20 mouse cellular contexts compared by ENCODE assay signal in the genomic region with DNA sequence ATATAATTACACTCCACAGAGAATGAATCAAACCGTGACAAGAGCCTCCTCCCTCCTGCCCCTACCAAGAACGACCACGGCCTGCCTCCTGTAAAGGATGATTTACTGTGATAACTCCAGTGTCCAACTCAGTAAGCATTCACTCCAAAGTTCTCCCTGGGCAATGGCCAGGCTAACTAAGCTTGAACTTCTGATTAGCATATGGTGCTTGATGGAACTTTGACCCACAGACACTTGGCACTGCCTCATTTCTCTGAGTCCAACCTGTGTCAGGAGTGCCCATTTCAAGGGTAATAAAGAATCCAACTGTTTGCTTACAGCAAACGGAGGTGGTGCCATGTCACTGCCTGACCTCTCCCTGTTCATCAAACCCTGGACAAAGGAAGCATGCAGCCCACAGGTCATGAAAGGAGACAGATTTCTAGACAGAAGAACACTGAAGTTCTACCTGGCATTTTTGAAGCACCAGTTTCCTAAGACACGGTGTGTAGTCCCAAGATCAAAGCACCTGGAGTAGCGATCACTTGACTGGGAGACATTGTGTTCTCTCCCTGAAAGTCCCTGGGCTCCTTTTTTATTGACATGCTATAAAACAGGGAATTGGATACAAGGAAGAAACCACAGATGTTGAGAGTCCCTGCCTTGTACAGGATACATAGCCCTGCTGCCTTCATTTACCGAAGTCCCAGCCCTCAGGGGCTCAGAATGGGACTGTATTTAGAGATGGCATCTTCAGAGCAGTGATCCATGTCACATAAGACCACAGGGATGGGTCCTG.
DNase-seq lines count a peak whose midpoint lies in the region; ATAC-seq and TF ChIP-seq lines count a peak whose summit lies in the region.
"Had no signal": no experiment of that assay in that cellular context is flagged by ENCODE, and none has a peak within 500 bp of the region (broad histone marks: within the 10 kb centered on the region; RNA-seq: fewer than 3 reads in every experiment).

No protein-coding gene starts in this region.

- ATAC-seq in intestine, postnatal 0 days: peak; percentile 91
- peak; percentile 71 for ATAC-seq in kidney, embryonic 15.5 days (replicated peaks; ENCODE audit: low FRiP score)
- no peak for ATAC-seq in hindbrain, embryonic 12.5 days (ENCODE audit: low FRiP score)
- no peak for ATAC-seq in midbrain, embryonic 14.5 days (ENCODE audit: low FRiP score, low TSS enrichment)
- ATAC-seq: forebrain, embryonic 13.5 days; midbrain, embryonic 13.5 days had no signal

- DNase-seq in adrenal gland, adult (ENCODE audit: inconsistent age in 2 of 2, low spot score in 1 of 2): peak; percentile 49 to 72
- DNase-seq in adrenal gland, adult 8-10 months: no peak
- DNase-seq in midbrain, embryonic 14.5 days: no peak
- DNase-seq in lung, adult 2 months: no peak
- DNase-seq: adrenal gland, postnatal 10 days; cerebellum, adult 9-11 months; gastrocnemius, postnatal 10 days; heart, adult 2 months; retina, postnatal 1 day had no signal

- peak overlapping the region; percentile 90 for H3K27ac ChIP-seq in intestine, postnatal 0 days (ENCODE audit: low read depth, low read length)
- peak overlapping the region; percentile 45 for H3K27ac ChIP-seq in kidney, embryonic 15.5 days
- peak overlapping the region; percentile 99 for H3K27ac ChIP-seq in small intestine, adult 2 months (ENCODE audit: insufficient read depth, low read depth, low read length)
- H3K27ac ChIP-seq in hindbrain, embryonic 12.5 days: no peak overlapping the region
- H3K27ac ChIP-seq in midbrain, embryonic 14.5 days (replicated peaks; ENCODE audit: low read depth, low read length): no peak overlapping the region
- H3K27ac ChIP-seq: embryonic facial prominence, embryonic 12.5 days; forebrain, embryonic 13.5 days; heart, adult 2 months; hindbrain, embryonic 10.5 days; lung, embryonic 15.5 days; midbrain, embryonic 13.5 days had no signal

- H3K27me3 ChIP-seq in intestine, postnatal 0 days (replicated peaks; ENCODE audit: control insufficient read depth, insufficient read depth, low read length): no peaks in the 10 kb centered on the region
- H3K27me3 ChIP-seq in kidney, embryonic 15.5 days: no peaks in the 10 kb centered on the region
- H3K27me3 ChIP-seq in small intestine, adult 2 months (ENCODE audit: control insufficient read depth, insufficient read depth, low read length): no peaks in the 10 kb centered on the region
- no peaks in the 10 kb centered on the region for H3K27me3 ChIP-seq in hindbrain, embryonic 12.5 days
- no peaks in the 10 kb centered on the region for H3K27me3 ChIP-seq in midbrain, embryonic 14.5 days (ENCODE audit: control insufficient read depth, insufficient read depth, low read length)
- H3K27me3 ChIP-seq: embryonic facial prominence, embryonic 12.5 days; forebrain, embryonic 13.5 days; lung, embryonic 15.5 days; midbrain, embryonic 13.5 days had no signal

- H3K4me1 ChIP-seq in intestine, postnatal 0 days (replicated peaks; ENCODE audit: control insufficient read depth, insufficient read depth, low read length): no peaks in the 10 kb centered on the region; the same call in 1 of the 2 replicates
- peaks cover 26% of the 10 kb centered on the region for H3K4me1 ChIP-seq in kidney, embryonic 15.5 days
- peaks cover 32% of the 10 kb centered on the region for H3K4me1 ChIP-seq in small intestine, adult 2 months (ENCODE audit: control insufficient read depth, insufficient read depth, insufficient read length, low read length)
- H3K4me1 ChIP-seq in hindbrain, embryonic 12.5 days: no peaks in the 10 kb centered on the region
- H3K4me1 ChIP-seq in midbrain, embryonic 14.5 days (ENCODE audit: control insufficient read depth, insufficient read depth, low read length): no peaks in the 10 kb centered on the region
- peaks cover 2% of the 10 kb centered on the region for H3K4me1 ChIP-seq in lung, adult 2 months (ENCODE audit: control insufficient read depth, insufficient read depth, low read length)
- H3K4me1 ChIP-seq: embryonic facial prominence, embryonic 12.5 days; forebrain, embryonic 13.5 days; hindbrain, embryonic 10.5 days; lung, embryonic 15.5 days; midbrain, embryonic 13.5 days had no signal

- 28% methylated on average over 7 of the region's 7 CpGs for WGBS in intestine, postnatal 0 days
- 20% methylated on average over 7 of the region's 7 CpGs for WGBS in kidney, embryonic 15.5 days
- 27% methylated on average over 7 of the region's 7 CpGs for whole genome bisulfite sequencing in small intestine, adult 2 months
- 83% methylated on average over 7 of the region's 7 CpGs for WGBS in hindbrain, embryonic 12.5 days
- WGBS in midbrain, embryonic 14.5 days: 81% methylated on average over 7 of the region's 7 CpGs
- 57% methylated on average over 7 of the region's 7 CpGs for WGBS in lung, adult 2 months

- H3K36me3 ChIP-seq in intestine, postnatal 0 days (ENCODE audit: control insufficient read depth, insufficient read depth): no peaks in the 10 kb centered on the region; the same call in 1 of the 2 replicates
- no peaks in the 10 kb centered on the region for H3K36me3 ChIP-seq in kidney, embryonic 15.5 days
- H3K36me3 ChIP-seq in small intestine, adult 2 months (ENCODE audit: control insufficient read depth, insufficient read depth, low read length): no peaks in the 10 kb centered on the region
- H3K36me3 ChIP-seq in hindbrain, embryonic 12.5 days: no peaks in the 10 kb centered on the region
- H3K36me3 ChIP-seq in midbrain, embryonic 14.5 days (ENCODE audit: control insufficient read depth, insufficient read depth, low read length): no peaks in the 10 kb centered on the region
- H3K36me3 ChIP-seq: embryonic facial prominence, embryonic 12.5 days; hindbrain, embryonic 10.5 days; lung, embryonic 15.5 days; midbrain, embryonic 13.5 days had no signal

- H3K4me2 ChIP-seq in intestine, postnatal 0 days (replicated peaks; ENCODE audit: low read depth): peak overlapping the region; percentile 31; the same call in 1 of the 2 replicates
- H3K4me2 ChIP-seq in kidney, embryonic 15.5 days: no peak overlapping the region
- no peak overlapping the region for H3K4me2 ChIP-seq in hindbrain, embryonic 12.5 days (replicated peaks)
- H3K4me2 ChIP-seq in midbrain, embryonic 14.5 days (ENCODE audit: low read length): no peak overlapping the region
- H3K4me2 ChIP-seq: embryonic facial prominence, embryonic 12.5 days; forebrain, embryonic 13.5 days; liver, embryonic 11.5 days; lung, embryonic 15.5 days; midbrain, embryonic 13.5 days had no signal

- no peak overlapping the region for H3K4me3 ChIP-seq in intestine, postnatal 0 days (ENCODE audit: low read depth, low read length)
- no peak overlapping the region for H3K4me3 ChIP-seq in kidney, embryonic 15.5 days (replicated peaks)
- no peak overlapping the region for H3K4me3 ChIP-seq in small intestine, adult 2 months (ENCODE audit: low read depth, low read length)
- no peak overlapping the region for H3K4me3 ChIP-seq in hindbrain, embryonic 12.5 days
- no peak overlapping the region for H3K4me3 ChIP-seq in midbrain, embryonic 14.5 days (replicated peaks; ENCODE audit: low read depth, low read length)
- no peak overlapping the region for H3K4me3 ChIP-seq in lung, adult 2 months (replicated peaks; ENCODE audit: extremely low read depth, low read depth, low read length)
- H3K4me3 ChIP-seq: embryonic facial prominence, embryonic 12.5 days; erythroblast, embryonic 14.5 days; forebrain, embryonic 13.5 days; heart, adult 2 months; hindbrain, embryonic 10.5 days; lung, embryonic 15.5 days; midbrain, embryonic 13.5 days had no signal

- no peak for TF ChIP-seq CTCF in intestine, postnatal 0 days (IDR thresholded peaks at IDR 0.05; ENCODE audit: low read depth)
- no peak for TF ChIP-seq CTCF in small intestine, adult 2 months (IDR thresholded peaks at IDR 0.05; ENCODE audit: extremely low read depth, insufficient read length, insufficient replicate concordance, low read depth, low read length)
- TF ChIP-seq CTCF in lung, adult 2 months (IDR thresholded peaks at IDR 0.05; ENCODE audit: insufficient read depth, low read length): no peak

- no peaks in the 10 kb centered on the region for H3K9me3 ChIP-seq in intestine, postnatal 0 days (ENCODE audit: control insufficient read depth)
- no peaks in the 10 kb centered on the region for H3K9me3 ChIP-seq in kidney, embryonic 15.5 days (replicated peaks)
- no peaks in the 10 kb centered on the region for H3K9me3 ChIP-seq in hindbrain, embryonic 12.5 days (replicated peaks)
- no peaks in the 10 kb centered on the region for H3K9me3 ChIP-seq in midbrain, embryonic 14.5 days (ENCODE audit: control insufficient read depth, low read length)
- H3K9me3 ChIP-seq: embryonic facial prominence, embryonic 12.5 days; forebrain, embryonic 13.5 days; hindbrain, embryonic 10.5 days; lung, embryonic 15.5 days; midbrain, embryonic 13.5 days had no signal

- TF ChIP-seq POLR2A in small intestine, adult 2 months (IDR thresholded peaks at IDR 0.05; ENCODE audit: low read depth, low read length): no peak
- TF ChIP-seq POLR2A in lung, adult 2 months (IDR thresholded peaks at IDR 0.05; ENCODE audit: borderline replicate concordance, extremely low read depth, low read depth, low read length): no peak

- no peak overlapping the region for H3K9ac ChIP-seq in intestine, postnatal 0 days (ENCODE audit: low read depth, low read length)
- H3K9ac ChIP-seq in kidney, embryonic 15.5 days: no peak overlapping the region
- H3K9ac ChIP-seq in hindbrain, embryonic 12.5 days: no peak overlapping the region
- no peak overlapping the region for H3K9ac ChIP-seq in midbrain, embryonic 14.5 days (replicated peaks; ENCODE audit: low read length)
- H3K9ac ChIP-seq: embryonic facial prominence, embryonic 12.5 days; forebrain, embryonic 13.5 days; lung, embryonic 15.5 days; midbrain, embryonic 13.5 days had no signal

Comparison
In these comparisons a context has a peak if more than half of its experiments do, and no peak if none do; other contexts are left out.
1. DNase-seq: peak in adrenal gland, adult (2 of 2); none in adrenal gland, adult 8-10 months (single experiment), midbrain, embryonic 14.5 days (single experiment) and lung, adult 2 months (single experiment).
2. ATAC-seq: peak in intestine, postnatal 0 days (single experiment) and kidney, embryonic 15.5 days (single experiment); none in hindbrain, embryonic 12.5 days (single experiment) and midbrain, embryonic 14.5 days (single experiment).
3. H3K27ac ChIP-seq: peak in intestine, postnatal 0 days (single experiment), kidney, embryonic 15.5 days (single experiment) and small intestine, adult 2 months (single experiment); none in hindbrain, embryonic 12.5 days (single experiment) and midbrain, embryonic 14.5 days (single experiment).